Comparison of ENCODE assay signal across 8 mouse cellular contexts in the genomic region with DNA sequence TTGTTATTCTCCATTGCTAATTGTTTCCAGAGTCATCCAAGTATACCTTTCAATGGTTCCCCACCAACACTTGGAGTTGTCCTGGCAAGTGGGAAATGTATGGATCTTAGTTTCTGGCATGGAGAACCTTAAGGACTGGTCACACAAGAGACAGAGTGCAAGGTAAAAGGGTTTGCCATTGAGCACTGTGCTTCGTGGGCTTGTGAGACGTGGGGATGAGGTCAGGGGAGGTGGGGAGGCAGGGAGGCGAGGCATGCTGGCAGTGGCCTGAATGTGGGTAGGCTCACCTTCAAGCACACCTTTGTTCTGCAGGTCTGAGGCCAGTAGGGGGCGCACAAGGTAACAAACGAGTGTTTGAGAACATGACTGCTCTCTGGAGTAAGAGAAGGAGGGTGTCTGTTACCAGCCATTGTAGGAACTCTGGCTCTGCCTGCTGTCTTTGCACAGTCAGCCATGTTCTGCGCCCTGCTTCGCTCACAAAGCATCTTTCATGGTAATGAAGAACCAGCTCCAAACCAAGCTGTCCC.
DNase-seq lines count a peak whose midpoint lies in the region; ATAC-seq and TF ChIP-seq lines count a peak whose summit lies in the region.

No protein-coding gene starts in this region.

- no peaks in the 10 kb centered on the region for H3K4me1 ChIP-seq in bone marrow, adult 2 months (ENCODE audit: control insufficient read depth, insufficient read depth, low read length)
- no peaks in the 10 kb centered on the region for H3K4me1 ChIP-seq in embryonic facial prominence, embryonic 14.5 days (ENCODE audit: control insufficient read depth, insufficient read depth, low read length)
- no peaks in the 10 kb centered on the region for H3K4me1 ChIP-seq in thymus, adult 2 months (replicated peaks; ENCODE audit: control insufficient read depth, insufficient read depth, low read length)

- WGBS in bone marrow, adult 2 months = 57% methylated on average over 7 of the region's 7 CpGs
- 50% methylated on average over 7 of the region's 7 CpGs for WGBS in embryonic facial prominence, embryonic 14.5 days
- 63% methylated on average over 7 of the region's 7 CpGs for WGBS in thymus, adult 2 months

- no peak overlapping the region for H3K4me2 ChIP-seq in embryonic facial prominence, embryonic 14.5 days (ENCODE audit: low read depth, low read length)

- no peak for ATAC-seq in embryonic facial prominence, embryonic 14.5 days (ENCODE audit: low read depth)
- 0 out of 2 replicates have a peak, but pooled peaks have one; percentile 47 for ATAC-seq in megakaryocyte-erythroid progenitor cell, adult 5-6 weeks (replicated peaks; ENCODE audit: low FRiP score, low TSS enrichment, poor library complexity, severe bottlenecking)

- DNase-seq in layer of hippocampus, adult 11-12 months (ENCODE audit: low spot score) = peak; percentile 18
- DNase-seq in layer of hippocampus, adult 9-11 months = no peak
- DNase-seq in NIH3T3 (ENCODE audit: low read depth) = peak; percentile 14
- peak; percentile 51 for DNase-seq in embryonic facial prominence, embryonic 14.5 days (ENCODE audit: low spot score)
- DNase-seq in thymus, adult 2 months = peak; percentile 25
- no peak for DNase-seq in urinary bladder, adult 2 months (ENCODE audit: low spot score)

- H3K9ac ChIP-seq in embryonic facial prominence, embryonic 14.5 days (ENCODE audit: low read depth, low read length) = no peak overlapping the region

- H3K27ac ChIP-seq in bone marrow, adult 2 months (ENCODE audit: control insufficient read depth, insufficient read depth, low read depth, low read length, poor library complexity) = no peak overlapping the region
- no peak overlapping the region for H3K27ac ChIP-seq in embryonic facial prominence, embryonic 14.5 days (replicated peaks; ENCODE audit: low read depth, low read length)
- H3K27ac ChIP-seq in thymus, adult 2 months (ENCODE audit: control insufficient read depth, insufficient read depth, low read length) = no peak overlapping the region

- TF ChIP-seq POLR2A in bone marrow, adult 2 months (IDR thresholded peaks at IDR 0.05; ENCODE audit: borderline replicate concordance, control insufficient read depth, low read depth, low read length) = no peak
- TF ChIP-seq POLR2A in thymus, adult 2 months (IDR thresholded peaks at IDR 0.05; ENCODE audit: control insufficient read depth, extremely low read depth, insufficient read depth, low read length, poor library complexity) = no peak

- H3K36me3 ChIP-seq in embryonic facial prominence, embryonic 14.5 days (ENCODE audit: control insufficient read depth, insufficient read depth, low read length) = no peaks in the 10 kb centered on the region
- H3K36me3 ChIP-seq in thymus, adult 2 months (ENCODE audit: control insufficient read depth, insufficient read depth, low read length) = no peaks in the 10 kb centered on the region

- no peaks in the 10 kb centered on the region for H3K9me3 ChIP-seq in embryonic facial prominence, embryonic 14.5 days (ENCODE audit: control insufficient read depth, low read length)

- H3K27me3 ChIP-seq in embryonic facial prominence, embryonic 14.5 days (replicated peaks; ENCODE audit: control insufficient read depth, insufficient read depth, low read length) = no peaks in the 10 kb centered on the region
- H3K27me3 ChIP-seq in thymus, adult 2 months (ENCODE audit: control insufficient read depth, insufficient read depth, low read length) = no peaks in the 10 kb centered on the region

- H3K4me3 ChIP-seq in bone marrow, adult 2 months (replicated peaks; ENCODE audit: control insufficient read depth, low read depth, low read length) = no peak overlapping the region
- H3K4me3 ChIP-seq in embryonic facial prominence, embryonic 14.5 days (ENCODE audit: low read depth, low read length) = no peak overlapping the region
- no peak overlapping the region for H3K4me3 ChIP-seq in thymus, adult 2 months (ENCODE audit: control insufficient read depth, insufficient read depth, low read length)

- TF ChIP-seq CTCF in bone marrow, adult 2 months (IDR thresholded peaks at IDR 0.05; ENCODE audit: control insufficient read depth, insufficient read depth, low read length) = peak; percentile 51; the same call in 1 of the 2 replicates
- no peak for TF ChIP-seq CTCF in thymus, adult 2 months (IDR thresholded peaks at IDR 0.05; ENCODE audit: borderline replicate concordance, control insufficient read depth, extremely low read depth, insufficient read depth, low read length, poor library complexity)

Comparison
In these comparisons a context has a peak if more than half of its experiments do, and no peak if none do; other contexts are left out.
1. DNase-seq: peak in layer of hippocampus, adult 11-12 months (single experiment), NIH3T3 (single experiment), embryonic facial prominence, embryonic 14.5 days (single experiment) and thymus, adult 2 months (single experiment); none in layer of hippocampus, adult 9-11 months (single experiment) and urinary bladder, adult 2 months (single experiment).